Mouse (Mus musculus) left cerebral cortex, postnatal 25 days (tissue): ENCODE measurements around the gene Auts2. TPM values are rescaled to one million over a fixed set of nuclear protein-coding genes. Genes with fewer than 3 reads are reported as not detected.

Experiments
- DNase-seq, 2 experiments: peaks; one replicate each; pipeline ENCODE4 v3.0.0; 2022; ENCODE audit warnings: low spot score in 2 of 2, mixed read lengths in 1 of 2
- intact Hi-C: fragments of 180-260 bp; cut with DNase I; formaldehyde crosslinking; loops from one replicate; pipeline ENCODE4 v1.15.1; 2025
- total RNA-seq, 2 experiments: library from RNA; stranded (reverse); gene quantifications; 2 replicates each; pipeline ENCODE4 v1.2.3; 2021

Auts2 gene
- total RNA-seq, 2 experiments from 2014 or later: 95.9 to 104 TPM

DNA sequence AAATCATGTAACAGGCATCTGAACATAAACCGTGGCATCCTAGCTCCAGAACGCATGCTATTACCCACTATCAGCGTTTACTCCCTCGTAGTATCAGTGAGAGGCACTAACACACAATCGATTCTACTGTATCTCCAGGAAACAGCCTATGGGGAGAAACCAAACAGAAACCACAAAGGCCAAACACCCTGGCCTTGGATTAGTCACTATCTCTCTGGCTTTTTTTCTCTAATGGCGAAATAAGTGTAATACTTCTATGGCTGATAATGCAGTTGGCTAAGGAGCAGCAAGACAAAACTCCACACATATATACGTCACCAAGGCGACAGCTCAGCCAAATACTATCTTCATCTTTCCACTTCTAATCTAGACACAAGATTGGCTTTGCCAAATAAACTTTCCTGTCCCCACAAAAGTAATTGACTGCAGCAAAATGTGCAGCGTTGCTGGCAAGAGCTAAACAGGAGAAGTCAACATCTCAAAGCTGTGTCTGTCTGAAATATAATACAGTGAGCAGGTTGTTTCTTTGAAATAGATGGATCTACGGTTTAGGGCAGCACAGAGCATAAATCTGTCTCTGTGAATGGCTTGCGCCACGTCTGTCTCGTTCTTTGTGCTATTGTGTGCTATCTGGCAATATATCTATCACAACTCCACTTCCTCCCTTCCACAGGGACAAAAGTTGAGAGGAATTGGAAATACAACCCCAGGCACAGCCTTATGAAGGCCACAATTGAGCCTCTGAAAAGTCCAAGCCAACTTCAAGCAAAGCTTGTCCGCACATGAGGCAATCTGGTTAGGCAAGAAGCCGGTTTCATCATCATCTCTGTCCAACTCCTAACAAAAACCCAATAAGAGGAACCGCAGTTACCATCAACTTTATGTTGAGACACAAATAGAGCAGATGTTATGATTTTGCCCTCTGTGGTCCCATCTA lies 76.4 kb downstream of the Auts2 start:
- intact Hi-C loops: no loop called here
- DNase-seq: no peak

DNA sequence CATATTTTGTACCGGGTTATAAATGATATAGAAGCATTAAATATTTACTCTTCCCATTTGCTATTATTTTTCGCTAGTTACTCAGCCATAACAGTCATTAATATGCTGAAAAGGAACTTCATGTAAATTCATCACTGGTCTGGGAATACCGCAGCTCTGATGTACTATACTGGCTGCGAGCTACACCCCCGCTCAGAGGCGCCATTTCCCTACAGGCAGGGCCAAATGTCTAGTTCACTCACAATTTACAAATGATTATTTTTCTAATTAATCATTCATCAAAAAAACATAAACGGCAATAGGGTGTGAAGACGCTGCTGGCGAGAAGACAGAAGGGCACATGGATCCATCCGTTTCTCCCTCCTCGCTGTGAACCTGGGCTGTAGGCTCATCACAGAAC lies 80.6 kb downstream of the Auts2 start:
- intact Hi-C loops: no loop called here
- DNase-seq: no peak

DNA sequence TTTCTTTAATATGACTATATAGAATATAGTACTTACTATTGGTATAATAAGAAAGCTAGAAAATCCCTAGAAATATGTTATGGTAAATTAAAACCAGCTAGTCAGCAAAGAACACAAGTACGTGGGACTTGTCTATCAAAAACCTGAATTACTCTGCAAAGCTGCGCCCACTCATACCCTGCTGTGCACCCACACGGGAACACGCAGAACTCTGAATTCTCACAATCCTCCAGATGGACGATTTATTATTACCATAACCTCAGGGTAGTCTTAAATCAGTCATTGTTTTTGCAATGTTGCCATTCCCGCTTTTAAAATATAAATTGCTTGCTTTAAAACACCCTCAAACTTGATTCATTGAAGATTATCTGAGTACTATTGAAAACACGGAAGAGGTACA lies 84.6 kb downstream of the Auts2 start:
- intact Hi-C loops: no loop called here

GRCm38 (mm10) chr5:132452381-132452780 lies 90.8 kb downstream of the Auts2 start:
- peak in 1 of 2 experiments; percentile 48 for DNase-seq
- intact Hi-C loops: no loop called here

More for the DNA sequence above, 84.6 kb downstream of the Auts2 start:
- peak; percentile 55 to 90 for DNase-seq

- intact Hi-C loops: no loop called here
- DNase-seq: no peak
Measured at GRCm38 (mm10) chr5:132450071-132450470, 93.1 kb downstream of the Auts2 start.

DNA sequence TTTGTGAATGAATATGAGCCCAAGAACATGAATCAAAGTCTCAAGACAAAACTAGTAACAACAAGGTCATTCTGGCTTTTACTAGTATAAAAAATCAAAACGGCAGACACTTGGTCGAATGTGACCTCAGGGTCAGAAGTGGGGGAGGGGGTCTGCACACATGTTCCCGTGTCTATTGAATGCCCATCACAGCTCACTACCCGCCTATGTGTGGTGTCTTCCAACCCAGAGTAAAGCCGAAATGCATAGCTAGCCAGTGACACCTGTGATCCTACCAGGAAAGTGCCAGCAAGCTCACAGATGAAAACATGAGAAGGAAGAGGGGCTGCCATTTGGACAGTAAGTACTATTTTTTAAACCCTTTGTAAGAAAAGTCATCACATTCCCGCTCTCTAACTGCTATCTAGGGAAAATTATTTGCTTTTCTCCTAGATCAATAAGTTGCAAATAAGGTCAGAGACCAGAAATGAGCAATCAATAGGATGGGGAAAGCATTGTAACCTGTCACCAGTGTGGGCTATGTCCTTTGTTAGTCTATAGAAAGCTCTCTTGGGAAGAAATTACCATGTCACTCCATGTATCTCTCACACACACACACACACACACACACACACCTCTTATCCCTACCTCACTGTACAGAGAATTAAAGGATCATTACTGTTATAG lies 94.6 kb downstream of the Auts2 start:
- no peak for DNase-seq
- intact Hi-C loops: no loop called here

DNA sequence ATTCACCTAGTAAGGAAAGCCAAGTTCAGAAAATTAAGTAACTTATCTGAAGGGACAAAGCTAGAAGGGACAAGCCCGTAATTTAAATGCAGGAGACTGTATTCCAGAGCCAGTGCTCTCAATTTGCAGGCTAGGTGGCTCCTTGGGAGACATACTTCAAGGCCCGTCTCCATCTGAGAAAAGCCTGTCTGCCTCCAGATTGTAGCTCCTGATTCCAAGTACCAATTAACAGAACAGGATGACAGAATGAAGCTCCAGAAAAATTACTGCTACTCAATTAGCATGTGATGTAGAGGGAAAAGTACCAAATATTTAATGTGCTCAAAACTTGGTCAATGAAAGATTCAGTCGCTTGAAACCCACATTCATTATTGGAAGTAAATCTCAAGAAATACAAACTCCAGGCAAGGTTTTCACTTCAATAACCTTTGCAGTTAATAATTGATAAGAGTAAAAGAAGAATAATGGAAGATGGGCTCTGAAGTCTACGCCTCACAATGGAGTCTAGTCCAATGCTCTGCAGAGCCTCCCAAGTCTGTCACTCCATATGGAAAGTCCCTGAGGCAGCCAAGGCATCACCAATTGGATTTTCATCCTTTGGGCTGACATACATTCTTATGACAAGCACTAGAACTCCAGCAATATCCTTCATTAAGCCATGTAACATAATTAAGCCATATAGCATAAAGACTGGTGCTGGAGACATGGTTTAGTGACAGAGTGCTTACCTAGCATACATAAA lies 97.8 kb downstream of the Auts2 start:
- intact Hi-C loops: no loop called here
- DNase-seq: no peak

- no peak for DNase-seq
- intact Hi-C loops: no loop called here
Measured at GRCm38 (mm10) chr5:132442948-132443347, 100.2 kb downstream of the Auts2 start.

DNA sequence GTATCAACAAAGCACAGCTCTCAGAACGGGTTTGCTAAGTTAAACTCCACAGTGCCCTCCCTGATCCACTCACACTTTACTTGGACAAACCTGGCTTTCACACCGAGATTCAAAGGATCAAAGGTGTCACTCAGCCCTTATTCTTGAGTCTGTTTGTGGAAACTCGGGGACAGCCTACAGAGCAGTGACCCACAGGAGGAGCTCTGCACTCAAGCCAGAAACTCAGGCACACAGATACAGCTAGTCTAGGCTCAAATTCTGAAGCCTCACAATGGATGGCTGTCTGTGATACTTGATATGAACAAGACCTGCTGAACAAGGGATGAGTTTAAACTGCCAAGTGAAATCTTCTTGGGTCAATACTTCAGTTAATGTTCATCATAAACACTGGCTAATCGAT lies 104.7 kb downstream of the Auts2 start:
- intact Hi-C loops: no loop called here
- no peak for DNase-seq

GRCm38 (mm10) chr5:132437994-132438393 lies 105.2 kb downstream of the Auts2 start:
- intact Hi-C loops: no loop called here

DNA sequence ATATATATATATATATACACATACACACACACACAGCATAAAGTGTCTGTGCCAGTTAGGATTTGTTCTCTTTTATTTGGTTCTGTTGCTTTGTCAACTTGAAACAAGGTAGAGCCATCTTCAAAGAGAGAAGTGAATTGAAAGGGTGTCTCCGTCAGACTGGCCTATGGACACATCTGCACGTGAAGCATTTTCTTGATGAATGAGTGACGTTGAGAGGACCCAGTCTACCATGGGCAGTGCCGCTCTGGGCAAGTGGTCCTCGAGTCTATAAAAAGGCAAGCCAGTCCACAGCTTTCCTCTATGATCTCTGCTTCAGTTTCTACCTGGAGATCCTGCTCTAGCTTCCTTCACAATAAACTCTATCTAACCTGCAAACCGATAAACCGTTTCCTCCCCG lies 105.7 kb downstream of the Auts2 start:
- DNase-seq: no peak
- intact Hi-C loops: no loop called here

More at GRCm38 (mm10) chr5:132437994-132438393, 105.2 kb downstream of the Auts2 start:
- DNase-seq: peak; percentile 12 to 60

GRCm38 (mm10) chr5:132436901-132437300 lies 106.2 kb downstream of the Auts2 start:
- intact Hi-C loops: no loop called here
- no peak for DNase-seq

DNA sequence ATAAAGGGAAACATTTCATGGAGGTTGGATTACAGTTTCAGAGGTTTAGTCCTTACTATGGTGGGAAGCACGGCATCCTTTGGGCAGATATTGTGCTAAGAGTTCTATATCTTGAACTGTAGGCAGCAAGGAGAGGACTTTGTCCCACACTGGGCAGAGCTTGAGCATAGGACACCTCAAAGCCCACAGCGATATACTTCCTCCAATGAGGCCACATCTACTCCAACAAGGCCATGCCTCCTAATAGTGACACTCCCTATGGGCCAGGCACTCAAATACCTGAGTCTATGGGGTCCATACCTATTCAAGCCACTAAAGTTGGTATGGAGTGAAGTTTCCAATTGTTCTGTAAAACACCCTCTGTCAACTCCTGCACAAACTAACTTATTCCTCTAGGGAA lies 106.7 kb downstream of the Auts2 start:
- DNase-seq: no peak
- intact Hi-C loops: no loop called here

GRCm38 (mm10) chr5:132435401-132435800 lies 107.7 kb downstream of the Auts2 start:
- DNase-seq: no peak
- intact Hi-C loops: no loop called here

DNA sequence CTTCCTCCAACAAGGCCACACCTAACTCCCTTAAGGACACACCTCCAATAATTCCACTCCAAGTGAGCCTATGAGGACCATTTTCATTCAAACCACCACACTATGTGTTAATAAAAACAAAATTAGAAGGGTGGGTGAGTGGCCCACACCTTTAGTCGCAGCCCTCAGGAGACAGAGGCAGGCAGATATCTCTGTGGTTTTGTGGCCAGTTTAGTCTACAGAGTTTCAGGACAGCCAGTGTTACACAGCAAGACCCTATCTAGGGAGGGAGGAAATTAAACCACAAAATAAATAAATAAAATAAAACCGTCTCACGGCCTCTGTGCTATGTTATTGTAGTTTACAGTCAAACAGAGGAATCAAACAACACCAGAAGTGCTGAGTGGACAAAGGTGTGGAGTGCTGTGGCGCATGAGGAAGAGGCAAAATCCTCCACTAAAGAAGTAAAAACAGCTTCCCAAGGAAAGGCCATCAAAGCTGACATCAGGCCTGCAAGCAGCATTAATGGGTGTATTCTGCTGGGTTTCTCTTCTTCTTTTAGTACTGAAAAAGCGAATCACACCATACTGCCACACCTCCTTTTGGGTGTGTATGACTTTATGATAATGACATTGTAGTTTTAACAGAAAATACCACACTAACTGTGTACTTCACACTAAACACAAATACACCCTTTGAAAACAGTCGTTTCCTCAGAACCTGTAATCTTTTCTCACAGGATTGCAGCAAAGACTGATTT lies 109.6 kb downstream of the Auts2 start:
- intact Hi-C loops: no loop called here
- no peak for DNase-seq

- intact Hi-C loops: no loop called here
- no peak for DNase-seq
Measured at GRCm38 (mm10) chr5:132429363-132429762, 113.8 kb downstream of the Auts2 start.

DNA sequence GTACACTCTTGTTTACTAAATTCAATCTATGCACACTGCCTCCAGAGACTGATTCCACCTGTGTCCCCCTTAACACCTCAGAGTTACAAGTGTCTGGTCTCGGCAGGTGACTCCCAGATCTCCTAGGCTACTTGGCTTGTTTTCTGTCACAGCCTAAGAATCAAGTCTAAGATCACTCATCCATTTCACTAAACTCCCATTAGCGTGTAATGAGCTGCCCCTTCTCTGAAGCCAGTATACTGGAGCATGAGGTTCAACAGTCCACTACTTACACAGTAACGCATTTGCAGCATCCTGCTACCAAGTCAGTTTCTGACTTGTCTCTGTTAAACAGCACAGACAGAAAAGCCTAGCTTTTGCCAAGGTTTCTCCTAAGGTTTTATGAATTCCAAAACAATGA lies 116.8 kb downstream of the Auts2 start:
- no peak for DNase-seq
- intact Hi-C loops: no loop called here

- intact Hi-C loops: no loop called here
- peak in 1 of 2 experiments; percentile 13 for DNase-seq
Measured at GRCm38 (mm10) chr5:132425792-132426309, 117.3 kb downstream of the Auts2 start.

DNA sequence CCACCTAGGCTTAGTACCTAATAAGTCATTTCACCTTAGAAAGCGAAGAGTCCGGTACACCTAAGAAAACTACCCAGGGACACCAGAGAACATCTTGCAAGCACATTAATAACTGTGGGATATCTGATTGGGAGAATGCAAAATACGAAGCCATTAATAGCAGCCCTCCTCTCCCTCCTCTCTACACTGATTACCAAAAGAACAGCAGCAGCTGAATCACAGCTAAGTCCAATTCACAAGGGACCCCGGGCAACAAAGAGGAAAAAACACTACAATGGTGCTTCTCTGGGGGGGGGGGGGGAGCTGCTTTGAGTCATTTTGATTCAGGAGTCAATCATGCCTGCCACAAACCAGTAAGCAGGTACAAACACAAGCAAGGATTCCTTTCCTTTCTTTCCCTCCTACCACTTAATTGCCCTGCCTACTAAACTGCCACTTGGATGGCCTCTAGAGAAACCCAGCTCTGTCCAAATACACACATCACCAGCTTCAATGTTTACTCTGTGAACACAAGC lies 132.7 kb downstream of the Auts2 start:
- intact Hi-C loops: no loop called here

More for the DNA sequence above, 132.7 kb downstream of the Auts2 start:
- no peak for DNase-seq
